Mouse (Mus musculus) monocyte, adult 5-6 weeks (primary cell): Measurements from ENCODE around the gene Pou2f3. TPM values are rescaled to one million over a fixed set of nuclear protein-coding genes. Genes with fewer than 3 reads are reported as not detected.

Experiments
- ATAC-seq: fragments of 153-309, 156-312 bp; replicated peaks from 2 replicates; pipeline ENCODE4 v1.8.0; 2017; ENCODE audit warnings: mild to moderate bottlenecking; ENCODE audit not compliant: low TSS enrichment, insufficient number of reproducible peaks, severe bottlenecking, poor library complexity, low FRiP score
- total RNA-seq: library from RNA; stranded (forward); fragments of 200-1000, 200-491, 200-594 nt; gene quantifications from 3 replicates; pipeline ENCODE4 v1.2.3, GENCODE M21; 2017

Pou2f3 gene
- not detected in 3 replicates for total RNA-seq

- no peak for ATAC-seq
These were observed at the start of gene Pou2f3 for GRCm38 (mm10) chr9:43210190-43210682. Pou2f3 (minus strand) TSS chr9:43210369.

- no peak for ATAC-seq
These were observed 43.1 kb upstream of the Pou2f3 start for GRCm38 (mm10) chr9:43253271-43253681.

GRCm38 (mm10) chr9:43252790-43253189 lies 42.6 kb upstream of the Pou2f3 start:
- no peak for ATAC-seq

GRCm38 (mm10) chr9:43251786-43252185 lies 41.6 kb upstream of the Pou2f3 start:
- no peak for ATAC-seq

GRCm38 (mm10) chr9:43246738-43247180 lies 36.6 kb upstream of the Pou2f3 start:
- ATAC-seq: no peak

- ATAC-seq: no peak
These were observed 35.8 kb upstream of the Pou2f3 start for GRCm38 (mm10) chr9:43245801-43246570.

GRCm38 (mm10) chr9:43242432-43242831 lies 32.3 kb upstream of the Pou2f3 start:
- no peak for ATAC-seq

GRCm38 (mm10) chr9:43241970-43242369 lies 31.8 kb upstream of the Pou2f3 start:
- no peak for ATAC-seq

- ATAC-seq: no peak
These were observed 31.1 kb upstream of the Pou2f3 start for GRCm38 (mm10) chr9:43241291-43241690.

GRCm38 (mm10) chr9:43240594-43240900 lies 30.4 kb upstream of the Pou2f3 start:
- no peak for ATAC-seq

- 0 out of 2 replicates have a peak, but pooled peaks have one; percentile 16 for ATAC-seq
These were observed 29.8 kb upstream of the Pou2f3 start, which contains the start of gene Oaf for GRCm38 (mm10) chr9:43239712-43240593. Oaf (minus strand) TSS chr9:43239911.

- ATAC-seq: no peak
These were observed 28.7 kb upstream of the Pou2f3 start for GRCm38 (mm10) chr9:43238631-43239545.

- no peak for ATAC-seq
These were observed 28.0 kb upstream of the Pou2f3 start for GRCm38 (mm10) chr9:43238167-43238566.

GRCm38 (mm10) chr9:43237111-43237775 lies 27.1 kb upstream of the Pou2f3 start:
- no peak for ATAC-seq

- no peak for ATAC-seq
These were observed 26.4 kb upstream of the Pou2f3 start for GRCm38 (mm10) chr9:43236576-43236975.

GRCm38 (mm10) chr9:43236106-43236505 lies 25.9 kb upstream of the Pou2f3 start:
- no peak for ATAC-seq

- ATAC-seq: no peak
These were observed 25.2 kb upstream of the Pou2f3 start for GRCm38 (mm10) chr9:43235336-43235735.

GRCm38 (mm10) chr9:43234496-43234895 lies 24.3 kb upstream of the Pou2f3 start:
- no peak for ATAC-seq
